Mouse (Mus musculus): ENCODE measurements around the gene Chst3. TPM values are rescaled to one million over a fixed set of nuclear protein-coding genes. Genes with fewer than 3 reads are reported as not detected.
"Not testable (repeated sequence)": the region's sequence is repeated elsewhere in the genome, so short reads cannot be mapped to it uniquely, and the experiment has no call there.

Chst3 gene
- polyA plus RNA-seq, 1 experiment from 2014 or later, result 0.48 TPM

DNA sequence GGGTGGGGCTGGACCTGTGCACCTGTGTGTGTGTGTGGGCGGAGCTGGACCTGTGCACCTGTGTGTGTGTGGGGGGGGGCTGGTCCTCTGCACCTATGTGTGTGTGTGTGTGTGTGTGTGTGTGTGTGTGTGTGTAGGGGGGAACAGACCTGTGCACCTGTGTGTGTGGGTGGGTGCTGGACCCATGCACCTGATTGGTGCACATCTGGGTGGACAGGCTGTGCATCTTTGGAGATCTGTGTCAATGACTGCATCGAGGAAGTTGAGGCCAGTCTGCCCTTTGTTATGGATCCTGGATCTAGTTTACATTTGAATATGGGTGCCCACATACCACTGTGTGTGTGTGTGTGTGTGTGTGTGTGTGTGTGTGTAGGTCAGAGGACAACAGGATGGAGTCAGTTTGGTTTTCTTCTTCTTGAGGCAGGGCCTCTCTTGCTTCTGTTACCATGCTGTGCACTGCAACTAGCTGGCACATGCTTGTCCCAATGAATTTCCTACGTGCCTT, 77.4 kb downstream of the Chst3 start:
- no peak overlapping the region for H3K4me2 ChIP-seq
- H3K27me3 ChIP-seq (replicated peaks; ENCODE audit: control insufficient read depth, insufficient read depth, low read length), result no peaks in the 10 kb centered on the region
- ATAC-seq (replicated peaks; ENCODE audit: low FRiP score), result no peak
- no peaks in the 10 kb centered on the region for H3K36me3 ChIP-seq (ENCODE audit: control insufficient read depth, insufficient read depth, low read length)
- no peak overlapping the region for H3K9ac ChIP-seq (ENCODE audit: low read depth, low read length)
- 87% methylated on average over 3 of the region's 3 CpGs for WGBS
- H3K4me3 ChIP-seq (ENCODE audit: low read depth, low read length), result no peak overlapping the region
- no peak for DNase-seq (ENCODE audit: low spot score)
- no peak overlapping the region for H3K27ac ChIP-seq (ENCODE audit: low read depth, low read length)
- no peaks in the 10 kb centered on the region for H3K9me3 ChIP-seq (ENCODE audit: control insufficient read depth, low read length)
- H3K4me1 ChIP-seq (replicated peaks; ENCODE audit: control insufficient read depth, insufficient read depth, low read length), result no peaks in the 10 kb centered on the region

DNA sequence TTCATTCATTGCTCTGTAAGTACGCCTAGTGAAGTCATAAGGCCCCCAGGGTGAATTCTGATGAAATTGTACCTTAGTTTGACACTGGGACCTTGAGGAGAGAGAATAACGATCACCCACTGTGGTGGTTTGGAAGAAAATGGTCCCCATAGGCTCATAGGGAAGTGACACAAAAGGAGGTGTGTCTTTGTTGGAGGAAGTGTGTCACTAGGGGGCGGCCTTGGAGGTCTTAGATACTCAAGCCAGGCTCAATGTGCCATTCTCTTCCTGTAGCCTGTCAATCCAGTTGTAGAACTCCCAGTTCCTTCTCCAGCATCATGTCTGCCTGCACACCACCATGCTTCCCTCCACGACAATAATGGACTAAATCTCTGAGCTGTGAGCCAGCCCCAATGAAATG, 78.3 kb downstream of the Chst3 start:
- Histone ChIP-seq H3K36me3 (ENCODE audit: control insufficient read depth, insufficient read depth, low read length) (no peaks in the 10 kb centered on the region), H3K4me2 (no peak overlapping the region), H3K9me3 (ENCODE audit: control insufficient read depth, low read length) (no peaks in the 10 kb centered on the region), H3K27me3 (replicated peaks; ENCODE audit: control insufficient read depth, insufficient read depth, low read length) (no peaks in the 10 kb centered on the region), H3K4me1 (replicated peaks; ENCODE audit: control insufficient read depth, insufficient read depth, low read length) (no peaks in the 10 kb centered on the region), H3K9ac (ENCODE audit: low read depth, low read length) (no peak overlapping the region), H3K4me3 (ENCODE audit: low read depth, low read length) (no peak overlapping the region), H3K27ac (ENCODE audit: low read depth, low read length) (no peak overlapping the region)
- no peak for ATAC-seq (replicated peaks; ENCODE audit: low FRiP score)
- 79% methylated on average over 4 of the region's 4 CpGs for WGBS
- no peak for DNase-seq (ENCODE audit: low spot score)

DNA sequence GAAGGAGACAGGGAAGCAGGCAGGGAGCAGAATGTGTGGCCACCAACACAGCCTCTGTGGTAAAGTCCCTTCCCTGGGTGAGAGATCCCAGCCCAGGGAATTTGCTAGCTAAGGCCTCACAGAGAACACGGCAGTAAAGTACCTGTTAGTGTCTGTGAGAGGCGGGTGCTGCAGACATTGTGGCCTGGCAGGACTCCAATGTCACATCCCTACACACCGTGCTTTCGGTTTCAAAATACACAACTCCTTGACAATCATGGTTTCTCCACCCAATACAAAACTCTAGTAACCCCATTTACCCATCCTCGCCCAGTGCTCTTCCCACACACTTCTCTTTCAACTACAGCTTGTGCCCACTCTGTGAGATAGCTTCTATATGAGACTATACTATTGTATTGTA, 80.4 kb downstream of the Chst3 start:
- DNase-seq (ENCODE audit: low spot score) (no peak), ATAC-seq (replicated peaks; ENCODE audit: low FRiP score) (no peak)
- Histone ChIP-seq H3K9ac (ENCODE audit: low read depth, low read length) (no peak overlapping the region), H3K27ac (ENCODE audit: low read depth, low read length) (no peak overlapping the region), H3K27me3 (replicated peaks; ENCODE audit: control insufficient read depth, insufficient read depth, low read length) (0 out of 2 replicates have a peak, but pooled peaks cover 5% of the 10 kb centered on the region), H3K9me3 (ENCODE audit: control insufficient read depth, low read length) (no peaks in the 10 kb centered on the region), H3K4me3 (ENCODE audit: low read depth, low read length) (no peak overlapping the region), H3K36me3 (ENCODE audit: control insufficient read depth, insufficient read depth, low read length) (no peaks in the 10 kb centered on the region), H3K4me2 (no peak overlapping the region), H3K4me1 (replicated peaks; ENCODE audit: control insufficient read depth, insufficient read depth, low read length) (no peaks in the 10 kb centered on the region)
- WGBS, result 86% methylated on average over 5 of the region's 5 CpGs

DNA sequence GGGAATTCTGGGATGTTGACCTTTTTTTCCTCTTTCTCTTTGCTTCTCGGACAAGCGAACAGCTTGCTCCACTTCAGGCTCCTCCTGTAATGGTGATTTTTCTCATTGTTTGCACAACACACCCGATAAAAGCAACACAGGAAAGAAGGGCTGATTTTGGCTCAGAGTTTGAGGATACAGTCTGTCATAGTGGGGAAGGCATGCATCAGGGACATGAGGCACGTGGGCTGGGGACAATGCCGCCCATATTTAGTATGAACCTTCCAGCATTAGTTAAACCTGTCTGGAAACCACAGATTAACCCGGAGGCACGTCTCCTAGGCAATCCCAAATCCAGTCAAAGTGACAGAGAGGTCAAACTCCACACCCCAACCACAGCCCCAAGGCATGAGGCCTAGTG, 82.1 kb downstream of the Chst3 start:
- Histone ChIP-seq H3K4me3 (ENCODE audit: low read depth, low read length) (no peak overlapping the region), H3K27ac (ENCODE audit: low read depth, low read length) (no peak overlapping the region), H3K27me3 (replicated peaks; ENCODE audit: control insufficient read depth, insufficient read depth, low read length) (0 out of 2 replicates have a peak, but pooled peaks cover 7% of the 10 kb centered on the region), H3K4me1 (replicated peaks; ENCODE audit: control insufficient read depth, insufficient read depth, low read length) (no peaks in the 10 kb centered on the region), H3K9me3 (ENCODE audit: control insufficient read depth, low read length) (no peaks in the 10 kb centered on the region), H3K9ac (ENCODE audit: low read depth, low read length) (no peak overlapping the region), H3K4me2 (no peak overlapping the region), H3K36me3 (ENCODE audit: control insufficient read depth, insufficient read depth, low read length) (no peaks in the 10 kb centered on the region)
- ATAC-seq (replicated peaks; ENCODE audit: low FRiP score) (no peak), DNase-seq (ENCODE audit: low spot score) (no peak)
- WGBS, result 76% methylated on average over 7 of the region's 7 CpGs

DNA sequence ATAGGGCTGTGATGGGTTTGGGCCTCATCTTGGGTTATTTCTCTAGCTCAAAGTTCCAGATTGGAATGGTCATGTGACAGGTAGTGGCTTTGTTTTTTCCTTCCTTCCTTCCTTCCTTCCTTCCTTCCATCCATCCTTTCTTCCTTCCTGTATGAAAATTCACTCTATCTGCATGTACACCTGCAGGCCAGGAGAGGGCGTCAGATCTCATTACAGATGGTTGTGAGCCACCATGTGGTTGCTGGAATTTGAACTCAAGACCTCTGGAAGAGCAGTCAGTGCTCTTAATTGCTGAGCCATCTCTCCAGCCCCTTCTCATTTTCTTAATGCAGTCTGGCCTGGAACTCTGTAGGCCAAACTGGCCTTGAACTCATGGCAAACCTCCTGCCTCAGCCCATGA, 83.0 kb downstream of the Chst3 start:
- H3K4me1 ChIP-seq (replicated peaks; ENCODE audit: control insufficient read depth, insufficient read depth, low read length); ATAC-seq (replicated peaks; ENCODE audit: low FRiP score); DNase-seq (ENCODE audit: low spot score); H3K9me3 ChIP-seq (ENCODE audit: control insufficient read depth, low read length); H3K27ac ChIP-seq (ENCODE audit: low read depth, low read length); H3K4me2 ChIP-seq; H3K36me3 ChIP-seq (ENCODE audit: control insufficient read depth, insufficient read depth, low read length); H3K9ac ChIP-seq (ENCODE audit: low read depth, low read length); H3K27me3 ChIP-seq (replicated peaks; ENCODE audit: control insufficient read depth, insufficient read depth, low read length); H3K4me3 ChIP-seq (ENCODE audit: low read depth, low read length): not testable (repeated sequence)
- WGBS, result 48% methylated on average over 1 of the region's 1 CpGs

DNA sequence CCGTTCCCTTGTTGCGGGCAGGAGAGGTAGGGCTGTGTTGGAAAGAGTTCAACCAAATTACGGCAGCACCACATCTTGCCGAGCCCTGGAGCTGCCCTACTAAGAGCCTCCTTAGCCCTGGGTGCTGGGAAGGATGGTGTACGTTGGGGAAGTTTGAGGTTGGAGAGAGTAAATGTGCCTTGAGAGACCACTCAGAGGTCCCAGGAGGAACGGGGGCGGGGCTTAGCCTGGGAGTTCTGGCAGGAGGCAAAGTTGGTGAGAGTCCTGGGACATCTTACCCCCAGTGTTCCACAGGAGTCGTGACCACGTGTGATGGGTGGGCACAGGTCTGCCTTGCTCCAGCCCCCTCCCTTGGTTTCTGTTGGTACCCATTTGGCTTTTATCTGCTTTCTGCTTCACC, 84.9 kb downstream of the Chst3 start:
- no peak overlapping the region for H3K9ac ChIP-seq (ENCODE audit: low read depth, low read length)
- 36% methylated on average over 9 of the region's 9 CpGs for WGBS
- no peaks in the 10 kb centered on the region for H3K9me3 ChIP-seq (ENCODE audit: control insufficient read depth, low read length)
- no peaks in the 10 kb centered on the region for H3K36me3 ChIP-seq (ENCODE audit: control insufficient read depth, insufficient read depth, low read length)
- no peak overlapping the region for H3K4me2 ChIP-seq
- H3K27me3 ChIP-seq (replicated peaks; ENCODE audit: control insufficient read depth, insufficient read depth, low read length), result 0 out of 2 replicates have a peak, but pooled peaks cover 7% of the 10 kb centered on the region
- ATAC-seq (replicated peaks; ENCODE audit: low FRiP score), result no peak
- no peak for DNase-seq (ENCODE audit: low spot score)
- no peak overlapping the region for H3K4me3 ChIP-seq (ENCODE audit: low read depth, low read length)
- no peak overlapping the region for H3K27ac ChIP-seq (ENCODE audit: low read depth, low read length)
- H3K4me1 ChIP-seq (replicated peaks; ENCODE audit: control insufficient read depth, insufficient read depth, low read length), result no peaks in the 10 kb centered on the region

DNA sequence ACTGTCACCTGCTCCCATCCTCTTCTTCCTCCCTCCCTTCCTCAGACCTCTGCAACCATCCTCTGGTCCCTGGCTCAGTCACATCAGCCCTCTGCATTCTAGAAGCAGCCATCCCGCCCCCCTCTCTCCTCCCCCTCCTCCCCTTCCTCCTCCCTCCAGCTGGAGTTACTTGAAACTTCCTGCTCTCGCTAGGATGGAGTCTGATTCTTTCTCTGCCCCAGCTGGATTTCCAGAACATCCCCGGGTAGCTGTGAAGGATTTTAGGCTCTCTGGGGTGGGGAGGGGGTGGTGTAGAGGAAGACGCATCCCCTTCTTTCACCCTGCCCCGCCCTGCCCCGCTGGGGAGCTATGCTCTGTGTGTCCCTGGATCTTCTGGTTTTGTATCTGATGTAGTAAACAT, 85.6 kb downstream of the Chst3 start:
- H3K4me3 ChIP-seq (ENCODE audit: low read depth, low read length), result no peak overlapping the region
- H3K27ac ChIP-seq (ENCODE audit: low read depth, low read length), result no peak overlapping the region
- H3K4me1 ChIP-seq (replicated peaks; ENCODE audit: control insufficient read depth, insufficient read depth, low read length), result no peaks in the 10 kb centered on the region
- ATAC-seq (replicated peaks; ENCODE audit: low FRiP score) (no peak), DNase-seq (ENCODE audit: low spot score) (no peak)
- no peak overlapping the region for H3K9ac ChIP-seq (ENCODE audit: low read depth, low read length)
- H3K4me2 ChIP-seq, result no peak overlapping the region
- 0 out of 2 replicates have a peak, but pooled peaks cover 7% of the 10 kb centered on the region for H3K27me3 ChIP-seq (replicated peaks; ENCODE audit: control insufficient read depth, insufficient read depth, low read length)
- WGBS, result 33% methylated on average over 6 of the region's 6 CpGs
- no peaks in the 10 kb centered on the region for H3K9me3 ChIP-seq (ENCODE audit: control insufficient read depth, low read length)
- no peaks in the 10 kb centered on the region for H3K36me3 ChIP-seq (ENCODE audit: control insufficient read depth, insufficient read depth, low read length)

Small RNA genes lying within 50 kb of the gene (microRNA-seq; reads per million reads assigned to microRNA genes)
- not detected for gene Gm22117 (ENCODE audit: borderline number of aligned reads)

Other genes starting within 250 kb of the Chst3 start
- gene Ascc1, start 216.5 kb downstream of the Chst3 start, polyA plus RNA-seq (2014; fragmentation: Nextera tagmentation; extraction: Ambion mirVana), result 37.2 and 37.4 TPM in 2 replicates
- gene Anapc16, start 216.1 kb downstream of the Chst3 start, polyA plus RNA-seq (2014; fragmentation: Nextera tagmentation; extraction: Ambion mirVana), result 77.4 and 80.0 TPM in 2 replicates
- gene Spock2, start 113.0 kb downstream of the Chst3 start, polyA plus RNA-seq (2014; fragmentation: Nextera tagmentation; extraction: Ambion mirVana), result 0.44 and 0.52 TPM in 2 replicates
- gene Psap, start 58.4 kb upstream of the Chst3 start, polyA plus RNA-seq (2014; fragmentation: Nextera tagmentation; extraction: Ambion mirVana), result 57.0 and 59.8 TPM in 2 replicates
- gene Vsir, start 127.6 kb upstream of the Chst3 start, polyA plus RNA-seq (2014; fragmentation: Nextera tagmentation; extraction: Ambion mirVana), result 5.4 and 6.3 TPM in 2 replicates
- gene Gm17455, start 180.5 kb upstream of the Chst3 start, polyA plus RNA-seq (2014; fragmentation: Nextera tagmentation; extraction: Ambion mirVana), result 0.44 TPM in 2 replicates